Mouse (Mus musculus) midbrain, embryonic 10.5 days (tissue): Measurements from ENCODE around the gene Xylt1. TPM values are rescaled to one million over a fixed set of nuclear protein-coding genes. Genes with fewer than 3 reads are reported as not detected.

Experiments used
- DNase-seq: peaks from one replicate; pipeline ENCODE4 v3.0.0-alpha.2; 2017; ENCODE audit warnings: low spot score
- H3K27ac ChIP-seq: fragments of 300-500 bp; sonication (generic); replicated peaks from 2 replicates; pipeline ENCODE4 v1.5.1; 2016; ENCODE audit warnings: mild to moderate bottlenecking
- H3K27me3 ChIP-seq: fragments of 300-500 bp; sonication (generic); 2 replicates; pipeline ENCODE4 v1.6.1; 2016; ENCODE audit warnings: low read depth, mild to moderate bottlenecking; ENCODE audit not compliant: poor library complexity, severe bottlenecking
- H3K36me3 ChIP-seq: fragments of 300-500 bp; sonication (generic); 2 replicates; pipeline ENCODE4 v1.6.1; 2016; ENCODE audit warnings: mild to moderate bottlenecking, moderate library complexity
- H3K4me1 ChIP-seq: fragments of 300-500 bp; sonication (generic); 2 replicates; pipeline ENCODE4 v1.6.1; 2016
- H3K4me3 ChIP-seq: fragments of 300-500 bp; sonication (generic); 2 replicates; pipeline ENCODE4 v1.5.1; 2016; ENCODE audit warnings: mild to moderate bottlenecking, moderate library complexity
- H3K9me3 ChIP-seq: fragments of 300-500 bp; sonication (generic); replicated peaks from 2 replicates; pipeline ENCODE4 v1.6.1; 2016; ENCODE audit warnings: mild to moderate bottlenecking
- WGBS: fragments of 180-500 bp; shearing (Covaris S2); methylation state at CpG from one replicate; pipeline ENCODE4 v1.1.7; 2016; 5-methylcytosine and 5-hydroxymethylcytosine counted together
- polyA plus RNA-seq: library from polyadenylated mRNA; unstranded; fragments of >200 nt; fragmentation: Nextera tagmentation; extraction: Ambion mirVana; gene quantifications from 2 replicates; pipeline ENCODE4 v1.2.1, GENCODE M21; 2016

Xylt1 gene
- polyA plus RNA-seq, 1 experiment from 2014 or later, result 1.0 TPM

- WGBS, result 87% methylated on average over 12 of the region's 12 CpGs
- peaks cover 13% of the 10 kb centered on the region for H3K4me1 ChIP-seq
- H3K9me3 ChIP-seq, result no peaks in the 10 kb centered on the region
- no peak overlapping the region for H3K27ac ChIP-seq
- no peak overlapping the region for H3K4me3 ChIP-seq
- no peak for DNase-seq
- H3K27me3 ChIP-seq, result peaks cover 19% of the 10 kb centered on the region
- H3K36me3 ChIP-seq, result peaks cover 11% of the 10 kb centered on the region
Observed at GRCm38 (mm10) chr7:117595029-117595695, 214.4 kb downstream of the Xylt1 start.

GRCm38 (mm10) chr7:117600443-117600842 is 219.7 kb downstream of the Xylt1 start:
- no peak for DNase-seq
- H3K27ac ChIP-seq, result no peak overlapping the region; the same call in 1 of the 2 replicates
- 0 out of 2 replicates have a peak, but pooled peaks cover 2% of the 10 kb centered on the region for H3K36me3 ChIP-seq
- peaks cover 14% of the 10 kb centered on the region for H3K4me1 ChIP-seq
- H3K27me3 ChIP-seq, result no peaks in the 10 kb centered on the region
- H3K9me3 ChIP-seq, result no peaks in the 10 kb centered on the region
- H3K4me3 ChIP-seq, result no peak overlapping the region
- 36% methylated on average over 7 of the region's 7 CpGs for WGBS

- H3K27ac ChIP-seq, result peak overlapping the region; percentile 59; the same call in 1 of the 2 replicates
- peak; percentile 25 for DNase-seq
Observed at GRCm38 (mm10) chr7:117610439-117610838, 229.7 kb downstream of the Xylt1 start.

GRCm38 (mm10) chr7:117612788-117613473 is 232.2 kb downstream of the Xylt1 start:
- 0 out of 2 replicates have a peak overlapping the region, but pooled peaks have one; percentile 23 for H3K27ac ChIP-seq
- peaks cover 36% of the 10 kb centered on the region for H3K4me1 ChIP-seq
- WGBS, result 75% methylated on average over 11 of the region's 11 CpGs

More at GRCm38 (mm10) chr7:117610439-117610838, 229.7 kb downstream of the Xylt1 start:
- Histone ChIP-seq H3K4me1 (peaks cover 25% of the 10 kb centered on the region), H3K27me3 (peaks cover 15% of the 10 kb centered on the region; the same call in 1 of the 2 replicates), H3K4me3 (no peak overlapping the region), H3K36me3 (no peaks in the 10 kb centered on the region), H3K9me3 (no peaks in the 10 kb centered on the region)
- WGBS, result 52% methylated on average over 6 of the region's 6 CpGs

GRCm38 (mm10) chr7:117613796-117614195 is 233.0 kb downstream of the Xylt1 start:
- H3K36me3 ChIP-seq, result no peaks in the 10 kb centered on the region
- H3K27me3 ChIP-seq, result peaks cover 42% of the 10 kb centered on the region
- 84% methylated on average over 3 of the region's 3 CpGs for WGBS
- DNase-seq, result no peak
- no peak overlapping the region for H3K4me3 ChIP-seq
- peaks cover 44% of the 10 kb centered on the region for H3K4me1 ChIP-seq
- no peaks in the 10 kb centered on the region for H3K9me3 ChIP-seq
- no peak overlapping the region for H3K27ac ChIP-seq

More at GRCm38 (mm10) chr7:117612788-117613473, 232.2 kb downstream of the Xylt1 start:
- H3K27me3 ChIP-seq, result peaks cover 40% of the 10 kb centered on the region
- no peaks in the 10 kb centered on the region for H3K36me3 ChIP-seq
- no peak overlapping the region for H3K4me3 ChIP-seq
- no peak for DNase-seq
- no peaks in the 10 kb centered on the region for H3K9me3 ChIP-seq

- Histone ChIP-seq H3K27me3 (peaks cover 42% of the 10 kb centered on the region), H3K4me1 (peaks cover 50% of the 10 kb centered on the region), H3K4me3 (no peak overlapping the region), H3K36me3 (no peaks in the 10 kb centered on the region), H3K27ac (no peak overlapping the region), H3K9me3 (no peaks in the 10 kb centered on the region)
- no peak for DNase-seq
- WGBS, result 84% methylated on average over 2 of the region's 2 CpGs
Observed at GRCm38 (mm10) chr7:117614346-117614745, 233.6 kb downstream of the Xylt1 start.

GRCm38 (mm10) chr7:117614851-117615250 is 234.1 kb downstream of the Xylt1 start:
- Histone ChIP-seq H3K27ac (no peak overlapping the region), H3K4me3 (no peak overlapping the region), H3K4me1 (peaks cover 54% of the 10 kb centered on the region), H3K9me3 (no peaks in the 10 kb centered on the region), H3K36me3 (no peaks in the 10 kb centered on the region), H3K27me3 (peaks cover 45% of the 10 kb centered on the region)
- 86% methylated on average over 5 of the region's 5 CpGs for WGBS
- no peak for DNase-seq

- H3K27me3 ChIP-seq, result peaks cover 59% of the 10 kb centered on the region
- whole genome bisulfite sequencing, result 75% methylated on average over 5 of the region's 5 CpGs
- no peak for DNase-seq
Observed at GRCm38 (mm10) chr7:117616277-117616676, 235.5 kb downstream of the Xylt1 start.

GRCm38 (mm10) chr7:117618715-117619150 is 238.0 kb downstream of the Xylt1 start:
- Histone ChIP-seq H3K4me3 (no peak overlapping the region), H3K4me1 (peaks cover 41% of the 10 kb centered on the region), H3K36me3 (no peaks in the 10 kb centered on the region), H3K27ac (peak overlapping the region; percentile 66), H3K27me3 (peaks cover 68% of the 10 kb centered on the region), H3K9me3 (no peaks in the 10 kb centered on the region)
- DNase-seq, result peak; percentile 68
- WGBS, result 9% methylated on average over 4 of the region's 4 CpGs

More at GRCm38 (mm10) chr7:117616277-117616676, 235.5 kb downstream of the Xylt1 start:
- Histone ChIP-seq H3K4me1 (peaks cover 51% of the 10 kb centered on the region), H3K4me3 (no peak overlapping the region), H3K36me3 (no peaks in the 10 kb centered on the region), H3K9me3 (no peaks in the 10 kb centered on the region), H3K27ac (no peak overlapping the region)

GRCm38 (mm10) chr7:117621566-117621965 is 240.8 kb downstream of the Xylt1 start:
- Histone ChIP-seq H3K4me3 (no peak overlapping the region), H3K27ac (no peak overlapping the region), H3K9me3 (no peaks in the 10 kb centered on the region), H3K27me3 (peaks cover 49% of the 10 kb centered on the region), H3K36me3 (no peaks in the 10 kb centered on the region), H3K4me1 (peaks cover 41% of the 10 kb centered on the region)
- no peak for DNase-seq
- WGBS, result 97% methylated on average over 4 of the region's 4 CpGs

GRCm38 (mm10) chr7:117622769-117623168 is 242.0 kb downstream of the Xylt1 start:
- 73% methylated on average over 2 of the region's 2 CpGs for WGBS
- no peaks in the 10 kb centered on the region for H3K36me3 ChIP-seq
- peaks cover 37% of the 10 kb centered on the region for H3K27me3 ChIP-seq
- H3K9me3 ChIP-seq, result no peaks in the 10 kb centered on the region
- DNase-seq, result no peak
- peaks cover 32% of the 10 kb centered on the region for H3K4me1 ChIP-seq
- H3K4me3 ChIP-seq, result no peak overlapping the region
- no peak overlapping the region for H3K27ac ChIP-seq

- Histone ChIP-seq H3K27me3 (no peaks in the 10 kb centered on the region; the same call in 1 of the 2 replicates), H3K4me3 (no peak overlapping the region), H3K4me1 (peaks cover 6% of the 10 kb centered on the region), H3K27ac (no peak overlapping the region), H3K36me3 (no peaks in the 10 kb centered on the region), H3K9me3 (no peaks in the 10 kb centered on the region)
- DNase-seq, result no peak
- 75% methylated on average over 3 of the region's 3 CpGs for WGBS
Observed at GRCm38 (mm10) chr7:117628791-117629190, 248.0 kb downstream of the Xylt1 start.

GRCm38 (mm10) chr7:117630657-117631056 is 249.9 kb downstream of the Xylt1 start:
- Histone ChIP-seq H3K4me1 (peaks cover 11% of the 10 kb centered on the region), H3K27ac (no peak overlapping the region), H3K9me3 (no peaks in the 10 kb centered on the region), H3K36me3 (no peaks in the 10 kb centered on the region), H3K27me3 (no peaks in the 10 kb centered on the region), H3K4me3 (no peak overlapping the region)
- DNase-seq, result peak; percentile 17
- WGBS, result 60% methylated on average over 5 of the region's 5 CpGs
